Mouse (Mus musculus) lung, adult 2 months (tissue): ENCODE measurements around the gene Tff1. TPM values are rescaled to one million over a fixed set of nuclear protein-coding genes. Genes with fewer than 3 reads are reported as not detected.

Experiments
- DNase-seq: peaks from one replicate; pipeline ENCODE4 v3.0.0; 2022
- H3K4me1 ChIP-seq: fragments of 200-500 bp; 2 replicates; pipeline ENCODE4 v1.6.1; 2011; ENCODE audit warnings: low read length; ENCODE audit not compliant: control insufficient read depth, insufficient read depth
- H3K4me3 ChIP-seq: fragments of 200-500 bp; replicated peaks from 2 replicates; pipeline ENCODE3; 2011; ENCODE audit warnings: low read depth, mild to moderate bottlenecking, control low read depth, low read length; ENCODE audit errors: extremely low read depth
- CTCF ChIP-seq: fragments of 200-500 bp; IDR thresholded peaks from 2 replicates; pipeline ENCODE4 v1.5.1; 2011; ENCODE audit warnings: mild to moderate bottlenecking, low read length, control low read depth; ENCODE audit not compliant: insufficient read depth
- POLR2A ChIP-seq: fragments of 200-500 bp; IDR thresholded peaks from 2 replicates; pipeline ENCODE4 v1.6.1; 2011; ENCODE audit warnings: low read depth, mild to moderate bottlenecking, control low read depth, low read length, borderline replicate concordance; ENCODE audit errors: extremely low read depth
- WGBS: fragments of 180-500 bp; shearing (Covaris S2); methylation state at CpG from one replicate; pipeline ENCODE4 v1.1.7; 2018; 5-methylcytosine and 5-hydroxymethylcytosine counted together
- polyA plus RNA-seq: library from polyadenylated mRNA; depleted of rRNA; stranded (reverse); fragments of >200 nt; gene quantifications from 2 replicates; pipeline ENCODE4 v1.2.3, GENCODE M21; 2012; rRNA removed

Gene Tff1
- polyA plus RNA-seq = not detected in 2 replicates

DNA sequence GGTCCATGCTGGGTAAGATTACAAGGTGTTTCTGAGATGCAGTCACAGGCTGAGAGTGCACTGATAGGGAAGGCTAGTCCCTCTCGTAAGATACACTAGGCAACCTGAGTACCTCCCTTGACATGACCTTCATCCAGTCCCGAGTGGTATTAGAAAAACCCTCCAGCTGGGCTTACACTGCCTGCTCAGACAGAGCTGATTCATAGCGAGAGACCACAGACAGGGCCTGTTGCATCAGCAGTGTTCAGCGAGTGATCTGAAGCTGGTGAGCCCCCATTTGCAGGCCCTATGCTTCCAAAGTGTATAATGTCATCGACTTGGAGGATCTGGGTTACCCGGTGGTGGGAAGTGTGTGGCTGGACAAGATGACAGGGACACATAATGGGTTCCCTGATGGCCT, at the start of gene Tff1:
Tff1 (minus strand) TSS at position 151 of the 400 bp plus-strand sequence.
- Histone ChIP-seq H3K4me3 (no peak within 1 kb of the TSS), H3K4me1 (no peaks in the 10 kb centered on the region)
- 77% methylated on average over 6 of the region's 6 CpGs for WGBS
- DNase-seq = no peak
- no peak for TF ChIP-seq POLR2A
- no peak for TF ChIP-seq CTCF

DNA sequence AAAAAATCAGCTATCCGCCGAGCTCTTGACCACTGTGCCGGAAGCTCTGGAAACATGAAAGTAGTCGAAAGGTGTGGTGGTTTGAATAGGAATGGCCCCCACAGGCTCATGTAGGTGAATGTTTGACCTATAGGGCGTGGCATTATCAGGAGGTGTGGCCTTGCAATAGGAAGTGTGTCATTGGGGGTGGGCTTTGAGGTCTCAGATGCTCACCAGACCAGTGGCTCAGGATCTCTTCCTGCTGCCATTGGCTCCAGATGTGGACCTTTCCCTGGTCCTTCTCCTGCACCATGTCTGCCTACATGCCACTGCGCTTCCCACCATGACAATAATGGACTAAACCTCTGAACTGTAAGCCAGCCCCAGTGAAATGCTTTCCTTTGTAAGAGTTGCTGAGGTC, 46.8 kb upstream of the Tff1 start:
- TF ChIP-seq POLR2A = no peak
- 87% methylated on average over 6 of the region's 6 CpGs for WGBS
- no peak for DNase-seq
- Histone ChIP-seq H3K4me3 (no peak overlapping the region), H3K4me1 (no peaks in the 10 kb centered on the region)

DNA sequence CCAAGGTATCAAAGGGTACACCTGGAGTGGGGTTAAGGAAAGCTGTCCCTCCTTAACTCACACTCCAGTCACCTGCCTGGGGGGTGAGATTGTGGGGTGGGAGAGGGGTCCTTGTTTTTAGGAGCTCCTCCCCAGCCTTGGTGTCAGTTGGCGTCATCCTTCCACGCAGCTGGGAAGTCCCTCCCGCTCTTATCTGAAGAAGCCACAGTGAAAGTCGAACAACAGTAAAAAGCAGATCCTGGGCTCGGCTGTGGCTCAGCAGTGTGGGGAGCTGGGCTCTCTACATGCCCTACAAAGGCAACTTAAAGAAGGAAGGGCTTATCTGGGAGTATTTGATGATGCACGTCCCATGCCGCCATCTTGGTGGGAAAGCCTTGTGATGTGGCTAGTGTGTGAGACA, 45.2 kb upstream of the Tff1 start:
- TF ChIP-seq POLR2A = no peak
- no peak for TF ChIP-seq CTCF
- no peak for DNase-seq
- H3K4me3 ChIP-seq = no peak overlapping the region
- H3K4me1 ChIP-seq = no peaks in the 10 kb centered on the region
- 83% methylated on average over 7 of the region's 7 CpGs for WGBS

DNA sequence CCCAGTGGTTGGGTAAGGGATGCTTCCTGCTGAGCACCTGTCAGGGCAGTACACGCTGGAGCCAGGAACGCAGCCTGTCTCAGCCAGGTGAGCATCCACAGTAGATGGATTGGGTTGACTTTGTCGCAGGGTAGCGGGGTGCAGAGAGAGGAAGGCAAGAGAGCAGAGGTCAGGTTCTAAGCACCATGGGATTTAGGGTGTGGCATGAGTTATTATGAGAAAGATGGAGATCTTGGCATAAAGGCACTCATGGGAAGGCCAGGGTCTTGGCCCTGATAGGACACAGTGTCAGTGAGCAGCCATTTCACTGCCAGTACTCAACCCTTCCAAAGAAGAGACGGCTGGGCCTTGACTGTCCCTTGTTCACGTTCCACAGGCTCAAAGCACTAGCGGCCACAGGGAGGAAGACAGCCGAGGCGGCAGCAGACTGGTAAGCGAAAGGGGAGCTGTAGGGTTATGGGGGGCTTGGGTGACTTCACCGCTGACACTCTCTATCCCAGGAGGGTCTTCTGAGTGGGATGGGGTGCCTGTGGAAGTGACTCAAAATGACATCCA, 44.4 kb upstream of the Tff1 start:
- H3K4me3 ChIP-seq = no peak overlapping the region
- DNase-seq = no peak
- no peaks in the 10 kb centered on the region for H3K4me1 ChIP-seq
- no peak for TF ChIP-seq CTCF
- TF ChIP-seq POLR2A = no peak
- 89% methylated on average over 11 of the region's 11 CpGs for WGBS

DNA sequence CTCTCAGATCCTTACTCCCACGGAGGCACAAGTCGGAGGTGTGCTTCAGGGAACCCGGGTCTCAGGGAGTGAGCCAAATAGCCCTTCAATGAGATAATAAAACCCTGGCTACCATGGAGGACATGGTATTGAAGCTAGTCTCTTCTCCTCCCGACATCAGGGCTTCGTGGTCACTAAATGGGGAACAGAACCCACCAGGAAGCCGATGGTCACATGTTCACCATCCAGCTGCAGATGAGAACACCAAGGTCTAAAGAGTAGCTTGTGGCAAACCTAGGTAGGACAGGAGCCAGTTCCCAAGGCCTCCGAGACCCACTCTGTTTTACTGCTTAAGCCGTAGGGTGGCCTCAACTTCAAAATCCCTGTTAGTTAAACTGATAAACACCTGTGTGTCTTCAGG, 43.6 kb upstream of the Tff1 start:
- TF ChIP-seq CTCF = no peak
- no peak for TF ChIP-seq POLR2A
- no peak for DNase-seq
- Histone ChIP-seq H3K4me1 (no peaks in the 10 kb centered on the region), H3K4me3 (peak overlapping the region; percentile 20)
- 81% methylated on average over 8 of the region's 8 CpGs for WGBS

DNA sequence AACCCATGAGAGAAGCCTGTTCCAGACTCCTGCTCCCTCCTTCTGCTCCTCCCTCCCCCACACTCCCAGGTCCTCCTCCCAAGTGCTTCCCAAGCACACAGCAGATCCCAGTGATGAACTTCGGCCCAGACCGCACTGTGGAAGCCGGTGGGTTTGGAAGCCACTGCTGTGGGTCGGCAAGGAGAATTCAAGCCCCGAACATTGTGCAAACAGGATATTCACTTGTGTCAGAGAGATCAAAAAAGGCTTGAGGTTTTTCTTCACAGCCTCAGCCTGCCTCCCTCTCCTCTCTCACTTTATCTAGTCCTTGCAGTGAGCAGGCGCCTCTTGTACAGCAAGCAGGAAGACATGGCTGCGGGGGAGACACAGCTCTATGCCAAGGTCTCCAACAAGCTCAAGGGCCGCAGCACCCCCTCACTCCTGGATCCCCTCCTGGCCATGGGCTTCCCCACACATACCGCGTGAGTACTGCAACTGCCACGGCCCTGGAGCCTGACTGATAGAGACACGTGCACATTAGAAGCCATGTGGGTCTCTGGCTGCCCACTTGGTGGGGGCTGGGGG, 42.8 kb upstream of the Tff1 start, which contains the start of gene Ubash3a:
Ubash3a (plus strand) TSS at position 103 of the 564 bp plus-strand sequence.
- peak within 1 kb of the TSS; percentile 36 for H3K4me3 ChIP-seq
- no peak for DNase-seq
- no peaks in the 10 kb centered on the region for H3K4me1 ChIP-seq
- TF ChIP-seq CTCF (no peak), POLR2A (no peak)
- WGBS = 36% methylated on average over 12 of the region's 12 CpGs

DNA sequence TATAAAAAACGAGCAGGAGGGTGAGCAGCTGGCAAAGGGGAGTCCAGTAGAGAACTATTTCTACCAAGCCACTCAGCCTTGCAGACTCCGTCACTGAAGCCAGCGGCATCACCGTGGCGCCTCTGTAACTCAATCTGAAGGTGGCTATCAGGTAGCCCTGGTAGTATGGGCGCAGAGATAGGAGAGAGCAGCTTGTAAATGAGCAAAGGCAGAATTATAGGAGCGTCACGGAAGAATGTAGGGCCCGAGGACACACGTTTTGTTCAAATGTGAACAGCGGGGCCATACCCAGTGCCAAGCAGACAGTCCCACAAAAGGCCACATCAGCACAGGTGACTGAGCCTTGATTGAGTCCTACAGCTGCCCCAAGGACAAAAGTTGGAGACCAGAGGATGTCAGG, 33.8 kb upstream of the Tff1 start, which contains the start of gene Tmprss3:
Tmprss3 (minus strand) TSS at position 101 of the 400 bp plus-strand sequence.
- 91% methylated on average over 11 of the region's 11 CpGs for WGBS
- H3K4me3 ChIP-seq = no peak within 1 kb of the TSS
- TF ChIP-seq POLR2A (no peak), CTCF (no peak)
- no peaks in the 10 kb centered on the region for H3K4me1 ChIP-seq
- DNase-seq = no peak

DNA sequence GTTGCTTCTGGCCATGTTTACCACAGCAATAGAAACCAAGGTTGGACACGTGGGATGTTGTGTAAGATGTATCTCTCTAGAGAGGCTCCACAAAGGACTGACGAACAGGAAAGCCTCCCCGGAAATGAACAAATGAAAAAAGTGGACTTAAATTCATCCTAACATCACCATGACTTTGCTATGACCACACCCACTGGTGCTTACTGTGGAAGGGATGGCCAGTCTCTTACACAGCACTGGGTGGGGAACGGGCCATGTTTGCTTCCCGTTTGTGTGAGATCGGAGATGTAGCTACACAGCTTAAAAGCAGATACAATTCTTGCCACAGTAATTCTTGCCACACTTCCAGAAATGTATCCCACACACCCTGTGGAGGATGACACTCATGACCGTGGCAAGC, 31.2 kb upstream of the Tff1 start:
- TF ChIP-seq POLR2A = no peak
- TF ChIP-seq CTCF = no peak
- WGBS = 72% methylated on average over 7 of the region's 7 CpGs
- DNase-seq = no peak
- no peak overlapping the region for H3K4me3 ChIP-seq
- no peaks in the 10 kb centered on the region for H3K4me1 ChIP-seq

DNA sequence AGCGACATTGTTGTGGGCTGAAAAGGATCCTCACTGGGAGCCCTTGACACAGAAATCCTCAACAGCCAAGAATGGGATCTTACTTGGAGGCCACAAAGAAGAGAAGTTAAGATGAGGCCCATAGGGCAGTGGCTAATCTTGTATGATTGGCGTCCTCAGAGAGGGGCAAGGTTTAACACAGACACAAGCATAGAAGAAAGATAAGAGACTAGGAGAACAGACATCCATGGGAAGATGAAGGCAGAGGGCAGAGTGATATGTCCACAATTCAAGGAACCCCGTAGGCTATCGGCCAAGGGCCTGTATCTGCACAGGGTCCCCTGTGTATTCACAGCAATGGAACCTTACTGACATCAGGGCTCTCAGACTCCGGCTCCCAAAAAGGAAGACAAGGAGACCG, 30.1 kb upstream of the Tff1 start:
- no peak for DNase-seq
- WGBS = 82% methylated on average over 6 of the region's 6 CpGs
- Histone ChIP-seq H3K4me3 (no peak overlapping the region), H3K4me1 (no peaks in the 10 kb centered on the region)
- TF ChIP-seq POLR2A (no peak), CTCF (no peak)

DNA sequence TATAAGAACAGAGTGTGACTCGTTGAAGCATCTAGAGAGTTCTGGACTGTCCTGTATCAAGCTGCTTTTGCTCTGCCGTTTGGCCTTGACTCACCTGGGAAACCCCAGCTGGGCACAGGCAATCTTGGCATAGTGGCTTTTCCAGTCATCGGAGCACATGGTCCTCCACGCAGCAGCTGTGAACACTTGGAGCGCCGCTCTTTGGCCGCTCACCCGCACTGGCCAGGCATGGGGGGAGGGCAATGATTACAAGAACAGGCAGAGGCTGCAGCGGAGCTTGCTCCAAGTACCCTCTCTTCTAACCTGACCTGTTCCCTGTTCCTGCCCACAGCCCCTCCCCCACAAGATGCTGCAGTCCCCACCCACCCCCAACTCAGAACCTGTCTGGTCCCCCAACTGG, 28.3 kb upstream of the Tff1 start:
- DNase-seq = no peak
- Histone ChIP-seq H3K4me1 (no peaks in the 10 kb centered on the region), H3K4me3 (no peak overlapping the region)
- TF ChIP-seq POLR2A (no peak), CTCF (no peak)
- WGBS = 71% methylated on average over 9 of the region's 9 CpGs

DNA sequence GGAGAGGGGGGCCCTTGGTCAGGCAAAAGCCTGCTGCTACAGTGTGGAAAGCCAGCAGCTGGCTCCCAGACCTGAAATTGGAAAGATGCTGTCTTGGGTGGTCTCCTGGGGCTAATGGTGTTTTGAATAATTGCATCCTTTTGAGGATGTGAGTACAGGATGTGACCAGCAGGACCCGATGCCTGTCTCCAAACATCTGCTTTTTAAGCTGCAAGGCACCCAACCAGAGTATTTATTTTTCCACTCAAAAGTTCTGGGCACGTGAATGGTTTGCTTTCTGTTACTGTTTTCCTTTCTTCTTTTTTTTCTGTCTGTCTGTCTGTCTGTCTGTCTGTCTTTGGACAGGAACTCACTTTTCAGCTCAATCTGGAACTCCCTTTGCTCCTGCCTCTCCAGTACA, 27.6 kb upstream of the Tff1 start:
- H3K4me3 ChIP-seq = no peak overlapping the region
- TF ChIP-seq POLR2A = no peak
- TF ChIP-seq CTCF = no peak
- H3K4me1 ChIP-seq = no peaks in the 10 kb centered on the region
- no peak for DNase-seq
- 20% methylated on average over 2 of the region's 2 CpGs for WGBS
